Mouse (Mus musculus): ENCODE measurements around the gene Cldn22. TPM values are rescaled to one million over a fixed set of nuclear protein-coding genes. Genes with fewer than 3 reads are reported as not detected.
"Not testable (repeated sequence)": the region's sequence is repeated elsewhere in the genome, so short reads cannot be mapped to it uniquely, and the experiment has no call there.

Gene Cldn22
- under 1 TPM; 0.69 to 0.84 TPM for total RNA-seq (2021)
- long read RNA-seq, experiment 1 = 0 reads
- long read RNA-seq, experiment 2 = 0 reads

DNA sequence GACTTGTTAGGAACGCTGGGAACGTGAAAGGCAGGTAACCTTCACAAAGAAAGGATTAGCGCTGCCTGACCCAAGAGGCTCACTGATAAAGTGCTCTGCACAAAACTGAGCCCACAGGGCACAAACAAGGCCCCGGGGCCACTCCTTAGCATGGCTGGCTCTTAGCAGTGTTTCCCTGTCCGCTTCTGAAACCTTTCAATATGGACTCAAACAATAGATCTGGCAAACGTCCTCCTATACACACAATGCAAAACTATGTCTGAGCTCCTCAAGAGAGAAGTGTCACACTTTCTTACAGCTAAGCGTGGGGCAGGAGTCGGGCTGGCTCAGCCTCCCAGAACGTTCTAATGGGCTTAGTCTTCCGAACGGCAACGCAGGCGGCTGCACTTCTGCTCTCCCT lies at the start of gene Cldn22:
Gene Cldn22, plus strand, starts transcription at position 301 of the 400 bp plus-strand sequence.
- no peak for DNase-seq (ENCODE audit: low spot score)

DNA sequence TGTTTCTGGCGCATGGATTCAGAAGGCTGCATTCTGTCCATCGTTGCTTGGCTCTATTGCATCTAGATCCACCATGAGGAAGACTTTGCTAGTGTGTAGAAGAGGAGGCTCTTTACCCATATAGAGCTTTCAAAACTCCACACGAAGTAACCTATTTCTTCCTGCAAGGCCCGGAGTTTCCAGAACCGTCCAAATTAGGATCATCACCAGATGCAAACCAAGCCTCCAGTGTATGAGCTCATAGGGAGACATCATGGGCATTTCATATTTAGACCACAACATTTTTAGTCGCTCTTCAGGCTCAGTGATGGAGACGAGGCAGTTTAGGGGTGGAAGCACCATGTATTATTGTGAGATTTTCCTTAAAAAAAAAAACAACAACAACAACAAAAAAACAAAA lies 46.9 kb upstream of the Cldn22 start:
- DNase-seq (ENCODE audit: low spot score) = no peak

- DNase-seq (ENCODE audit: low spot score) = no peak
Measured at GRCm38 (mm10) chr8:47779589-47779988, 44.7 kb upstream of the Cldn22 start.

- DNase-seq (ENCODE audit: low spot score) = no peak
Measured at GRCm38 (mm10) chr8:47781881-47782280, 42.4 kb upstream of the Cldn22 start.

DNA sequence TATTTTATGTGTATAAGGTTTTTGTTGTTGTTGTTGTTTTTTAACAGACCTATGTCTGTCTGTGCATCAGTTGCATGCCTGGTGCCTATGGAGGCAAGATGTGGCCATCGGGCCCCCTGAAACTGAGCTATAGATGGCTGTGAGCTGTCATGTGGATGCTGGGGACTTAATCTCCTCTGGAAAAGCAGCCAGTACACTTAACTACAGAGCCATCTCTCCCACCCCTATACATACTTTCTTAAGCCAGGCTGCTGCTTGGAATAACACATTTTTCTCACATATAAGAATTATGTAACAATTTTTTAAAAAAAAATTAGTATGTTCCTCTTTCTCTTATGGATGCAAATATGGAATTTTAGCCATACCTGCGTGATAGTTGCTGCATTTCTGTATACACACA lies 40.7 kb upstream of the Cldn22 start:
- DNase-seq (ENCODE audit: low spot score) = no peak

- DNase-seq (ENCODE audit: low spot score) = peak; percentile 24
Measured at GRCm38 (mm10) chr8:47783944-47784343, 40.3 kb upstream of the Cldn22 start.

GRCm38 (mm10) chr8:47784436-47784835 lies 39.8 kb upstream of the Cldn22 start:
- peak; percentile 54 for DNase-seq (ENCODE audit: low spot score)

- no peak for DNase-seq (ENCODE audit: low spot score)
Measured at GRCm38 (mm10) chr8:47786323-47786722, 38.0 kb upstream of the Cldn22 start.

GRCm38 (mm10) chr8:47787705-47788104 lies 36.6 kb upstream of the Cldn22 start:
- no peak for DNase-seq (ENCODE audit: low spot score)

GRCm38 (mm10) chr8:47791986-47792385 lies 32.3 kb upstream of the Cldn22 start:
- no peak for DNase-seq (ENCODE audit: low spot score)

GRCm38 (mm10) chr8:47799438-47799837 lies 24.8 kb upstream of the Cldn22 start:
- no peak for DNase-seq (ENCODE audit: low spot score)

GRCm38 (mm10) chr8:47802349-47802748 lies 21.9 kb upstream of the Cldn22 start:
- no peak for DNase-seq (ENCODE audit: low spot score)

DNA sequence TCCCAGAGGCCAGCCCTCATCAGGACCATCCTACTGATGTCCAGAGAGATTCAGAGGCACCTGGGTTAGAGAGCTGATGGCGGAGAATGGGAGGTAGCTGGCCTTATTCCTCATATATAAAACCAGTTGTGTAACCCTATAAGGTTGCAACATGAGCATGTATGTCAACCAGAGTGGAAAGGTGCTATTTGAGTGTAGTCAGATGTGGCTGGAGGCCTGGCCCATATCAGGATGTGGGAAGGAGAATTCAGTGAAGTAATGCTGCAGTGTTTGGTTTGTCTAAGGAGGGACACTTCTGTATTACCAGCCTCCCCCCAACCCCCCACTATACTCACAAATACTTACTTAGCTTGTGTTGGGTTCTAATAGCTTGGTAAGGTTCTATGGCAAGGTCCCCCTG lies 20.0 kb upstream of the Cldn22 start:
- no peak for DNase-seq (ENCODE audit: low spot score)

DNA sequence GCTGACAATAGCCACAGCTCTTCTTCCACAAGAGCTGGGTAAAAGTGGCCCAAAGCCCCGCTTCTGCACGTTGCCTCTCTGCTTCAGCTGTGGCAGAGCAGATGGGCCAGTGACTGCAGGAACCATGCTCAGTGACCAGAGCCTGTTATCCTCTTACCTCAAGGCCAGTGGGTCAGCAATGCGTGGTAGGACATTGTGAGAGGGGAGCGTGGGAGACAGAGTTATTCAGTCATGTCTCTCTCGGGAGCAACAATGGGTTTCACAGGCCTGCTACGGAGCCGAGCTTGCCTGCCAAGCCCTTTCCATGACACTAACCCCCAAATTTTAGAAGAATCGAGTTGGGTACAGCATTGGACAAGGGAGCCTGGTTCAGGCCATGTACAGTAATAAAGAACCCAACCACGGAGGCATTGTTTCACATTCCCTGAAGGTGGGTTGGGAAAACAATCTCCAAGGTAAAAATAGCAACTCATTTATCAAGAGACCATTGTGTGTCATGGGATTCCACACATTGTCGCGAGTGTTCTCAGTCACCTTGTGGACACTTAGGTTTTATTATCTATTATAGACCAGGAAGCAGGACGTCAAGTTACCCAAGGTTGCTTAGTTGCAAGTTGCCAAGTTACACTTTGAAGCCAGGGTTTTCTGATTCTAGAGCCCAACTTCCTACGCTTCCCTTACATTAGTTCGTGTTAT lies 14.2 kb upstream of the Cldn22 start:
- no peak for DNase-seq (ENCODE audit: low spot score)

GRCm38 (mm10) chr8:47810666-47811015 lies 13.6 kb upstream of the Cldn22 start:
- DNase-seq (ENCODE audit: low spot score) = no peak

DNA sequence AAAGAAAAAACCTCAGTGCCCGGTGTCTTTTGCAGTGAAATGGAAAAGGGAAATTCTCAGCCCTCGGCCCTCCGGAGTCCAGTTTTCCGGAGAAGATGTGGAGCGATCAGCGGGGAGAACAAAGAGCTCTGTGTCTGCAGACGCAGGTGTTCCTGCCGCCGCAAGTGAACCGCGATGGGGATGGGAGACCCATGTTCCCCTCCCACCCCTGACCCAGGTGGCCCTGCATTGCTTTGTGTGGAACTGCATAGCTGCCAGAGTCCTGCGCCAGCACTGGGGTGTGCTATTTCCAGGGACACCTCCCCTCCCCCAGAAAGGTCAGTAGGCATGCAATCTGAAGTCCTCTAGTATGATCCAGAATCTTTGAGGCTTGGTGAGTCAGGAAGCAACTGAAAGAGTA lies 13.1 kb upstream of the Cldn22 start:
- no peak for DNase-seq (ENCODE audit: low spot score)

DNA sequence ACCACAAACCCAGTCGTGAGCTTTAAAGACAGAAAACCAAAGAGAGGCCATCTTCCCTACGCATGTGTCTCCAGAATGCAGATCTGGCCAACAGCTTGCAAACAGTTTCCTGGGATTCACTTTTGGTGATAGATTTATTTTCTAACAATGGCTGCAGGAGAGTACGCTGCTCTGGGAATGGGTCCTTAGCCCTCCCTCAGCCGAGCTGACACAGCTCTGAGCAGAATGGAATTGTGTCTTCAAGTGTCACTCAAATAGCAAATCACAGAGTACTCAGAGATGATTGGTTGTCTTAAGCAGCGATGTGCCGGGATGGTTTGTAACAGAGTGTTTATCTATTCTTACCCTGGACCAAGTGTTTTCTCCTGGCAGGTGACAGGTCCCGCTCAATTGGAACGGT lies 5.2 kb upstream of the Cldn22 start:
- DNase-seq (ENCODE audit: low spot score) = no peak

DNA sequence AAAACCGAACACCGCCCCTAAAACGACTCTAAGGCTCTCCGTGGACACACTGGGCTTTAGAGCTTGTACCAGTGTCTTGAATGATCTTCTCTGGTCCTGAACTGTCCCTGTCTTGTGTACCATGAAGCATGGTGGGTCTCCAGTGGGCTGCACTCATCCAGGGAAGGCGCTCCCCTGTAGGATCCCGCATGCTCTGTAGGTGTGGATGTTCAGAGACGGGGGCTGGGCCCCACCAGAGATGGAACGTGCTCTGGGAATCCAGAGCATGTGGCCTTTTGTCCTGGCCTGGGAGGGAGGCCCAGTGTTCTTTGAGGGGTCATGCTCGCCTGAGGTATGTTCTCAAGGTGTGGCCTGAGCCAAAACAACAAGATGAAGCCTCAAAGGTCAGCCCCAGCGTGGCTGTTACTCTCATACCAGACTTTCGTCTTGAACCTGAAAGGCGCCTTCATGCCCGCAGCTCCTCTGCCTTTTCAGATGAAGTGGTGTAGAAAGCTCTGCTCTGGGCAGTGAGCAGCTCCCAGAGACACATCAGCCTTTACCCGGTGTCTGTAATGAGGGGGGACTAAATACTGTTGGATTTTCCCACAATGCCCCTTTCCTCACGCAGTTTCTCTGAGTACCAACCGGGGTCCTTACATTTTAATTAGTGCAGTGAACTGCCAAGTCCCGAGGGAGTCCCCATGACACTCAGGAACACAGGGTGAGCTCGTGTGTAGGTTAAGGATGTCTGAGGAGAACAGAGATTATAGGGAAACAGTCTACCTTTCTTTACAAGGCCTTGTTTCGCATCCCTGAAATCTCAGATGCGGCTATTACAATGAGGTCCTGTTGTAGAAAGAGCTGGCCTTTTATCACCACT lies 3.1 kb upstream of the Cldn22 start:
- no peak for DNase-seq (ENCODE audit: low spot score)

GRCm38 (mm10) chr8:47821843-47822242 lies 2.4 kb upstream of the Cldn22 start, which contains the start of gene Cldn24:
Cldn24 (plus strand) TSS chr8:47822143.
- no peak for DNase-seq (ENCODE audit: low spot score)

DNA sequence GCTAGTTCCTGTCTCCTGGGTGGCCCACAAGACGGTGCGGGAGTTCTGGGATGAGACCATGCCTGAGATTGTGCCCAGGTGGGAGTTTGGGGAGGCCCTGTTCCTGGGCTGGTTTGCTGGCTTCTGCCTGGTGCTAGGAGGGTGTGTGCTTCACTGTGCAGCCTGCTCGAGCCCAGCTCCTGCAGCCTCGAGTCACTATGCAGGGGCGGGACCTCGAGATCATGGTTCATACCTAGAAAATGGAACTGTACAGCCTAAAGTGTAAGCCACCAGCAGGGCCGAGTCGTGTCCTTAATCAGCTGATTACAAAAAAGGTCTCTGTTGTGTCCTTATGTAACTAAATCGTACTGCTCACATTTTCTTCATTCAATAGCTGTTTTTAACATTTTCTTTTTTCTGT lies 1.7 kb upstream of the Cldn22 start:
- not testable (repeated sequence) for DNase-seq (ENCODE audit: low spot score)

DNA sequence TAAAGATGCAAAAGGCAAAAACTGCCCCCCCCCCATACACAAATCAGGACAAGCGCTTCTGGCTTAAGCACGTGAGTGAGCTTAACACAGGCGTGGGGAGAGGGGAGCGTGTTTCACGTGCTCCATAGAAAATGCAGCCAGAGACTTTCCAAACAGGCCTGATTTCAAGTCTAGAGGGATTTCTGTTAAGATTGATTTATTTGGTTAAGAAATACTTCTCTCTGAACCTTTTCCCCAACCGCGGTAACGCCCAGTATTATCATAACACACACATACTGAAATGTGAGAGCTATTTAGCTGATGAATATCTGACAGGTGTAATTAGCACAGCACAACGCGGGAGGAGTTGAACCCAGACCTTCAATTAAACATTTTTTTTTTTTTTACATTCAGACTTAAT lies 505 bp upstream of the Cldn22 start:
- no peak for DNase-seq (ENCODE audit: low spot score)

- DNase-seq (ENCODE audit: low spot score) = no peak
Measured at GRCm38 (mm10) chr8:47825596-47825995, 1.3 kb downstream of the Cldn22 start.

DNA sequence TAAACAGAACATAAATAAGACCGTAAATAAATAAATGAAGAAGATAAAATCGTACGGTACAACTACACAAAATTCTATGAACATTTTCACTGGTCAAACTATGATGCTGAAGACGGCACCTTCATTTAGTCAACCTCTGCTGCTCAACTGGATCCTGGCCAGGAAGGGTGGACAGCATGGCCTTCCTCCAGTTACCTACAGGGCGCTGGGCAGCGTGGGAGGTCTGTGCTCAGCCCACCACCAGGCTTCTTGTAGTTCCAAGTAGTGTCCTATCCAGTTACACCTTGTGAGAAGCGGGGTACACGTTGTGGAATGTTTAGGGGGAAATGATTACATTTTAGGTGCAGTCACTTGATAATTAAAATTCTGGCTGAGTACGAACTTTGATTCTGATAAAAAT lies 2.6 kb downstream of the Cldn22 start:
- no peak for DNase-seq (ENCODE audit: low spot score)
